Mouse (Mus musculus) liver, embryonic 16.5 days (tissue): ENCODE data around the gene Lcor. TPM values are rescaled to one million over a fixed set of nuclear protein-coding genes. Genes with fewer than 3 reads are reported as not detected.
A peak's percentile ranks its signal among the peaks of the same experiment; 100 is the strongest.

ENCODE experiments used
- ATAC-seq: fragments of 200-750 bp; cut with Nextera tagmentation; 2 replicates; pipeline ENCODE4 v1.8.0; 2017; ENCODE audit warnings: low read depth, mild to moderate bottlenecking, moderate number of reproducible peaks, moderate library complexity
- H3K27ac ChIP-seq: fragments of 300-500 bp; sonication (generic); 2 replicates; pipeline ENCODE4 v1.5.1; 2014; ENCODE audit warnings: mild to moderate bottlenecking, low read length
- H3K27me3 ChIP-seq: fragments of 300-500 bp; sonication (generic); 2 replicates; pipeline ENCODE4 v1.6.1; 2014; ENCODE audit warnings: low read depth, low read length, mixed read lengths; ENCODE audit not compliant: control insufficient read depth, insufficient read depth
- H3K36me3 ChIP-seq: fragments of 300-500 bp; sonication (generic); 2 replicates; pipeline ENCODE4 v1.6.1; 2014; ENCODE audit warnings: mild to moderate bottlenecking; ENCODE audit not compliant: control insufficient read depth, insufficient read depth
- H3K4me1 ChIP-seq: fragments of 300-500 bp; sonication (generic); 2 replicates; pipeline ENCODE4 v1.6.1; 2014; ENCODE audit warnings: low read depth, low read length, mixed read lengths; ENCODE audit not compliant: control insufficient read depth
- H3K4me2 ChIP-seq: fragments of 300-500 bp; sonication (generic); 2 replicates; pipeline ENCODE4 v1.6.1; 2014; ENCODE audit warnings: low read depth, low read length, mixed read lengths
- H3K4me3 ChIP-seq: fragments of 300-500 bp; sonication (generic); 2 replicates; pipeline ENCODE4 v1.5.1; 2014; ENCODE audit warnings: low read depth, mild to moderate bottlenecking, low read length
- H3K9ac ChIP-seq: fragments of 300-500 bp; sonication (generic); 2 replicates; pipeline ENCODE4 v1.6.1; 2014; ENCODE audit warnings: low read depth, low read length
- H3K9me3 ChIP-seq: fragments of 300-500 bp; sonication (generic); replicated peaks from 2 replicates; pipeline ENCODE4 v1.6.1; 2016; ENCODE audit warnings: low read length; ENCODE audit not compliant: control insufficient read depth
- WGBS: fragments of 180-500 bp; shearing (Covaris S2); extraction: QIAGEN DNeasy Blood & Tissue Kit; methylation state at CpG from one replicate; pipeline ENCODE4 v1.1.7; 2014; ENCODE audit not compliant: insufficient replicate concordance; 5-methylcytosine and 5-hydroxymethylcytosine counted together
- polyA plus RNA-seq: library from polyadenylated mRNA; unstranded; fragments of >200 nt; fragmentation: Nextera tagmentation; extraction: Ambion mirVana; gene quantifications from 2 replicates; pipeline ENCODE4 v1.2.1, GENCODE M21; 2015

Lcor gene
- polyA plus RNA-seq, 1 experiment from 2014 or later = 6.9 TPM

GRCm38 (mm10) chr19:41482909-41483444 lies 540 bp downstream of the Lcor start:
- ATAC-seq = peak; percentile 76
- no peaks in the 10 kb centered on the region for H3K27me3 ChIP-seq
- H3K9ac ChIP-seq = peak overlapping the region; percentile 98
- no peaks in the 10 kb centered on the region for H3K9me3 ChIP-seq
- H3K27ac ChIP-seq = peak overlapping the region; percentile 99
- no peaks in the 10 kb centered on the region for H3K36me3 ChIP-seq
- H3K4me2 ChIP-seq = peak overlapping the region; percentile 91
- peak overlapping the region; percentile 97 for H3K4me3 ChIP-seq
- WGBS = under 1% methylated on average over 49 of the region's 91 CpGs
- peaks cover 14% of the 10 kb centered on the region for H3K4me1 ChIP-seq

GRCm38 (mm10) chr19:41483445-41484040 lies 1.1 kb downstream of the Lcor start:
- no peak for ATAC-seq
- Histone ChIP-seq H3K4me1 (peaks cover 14% of the 10 kb centered on the region), H3K27ac (peak overlapping the region; percentile 99), H3K4me3 (peak overlapping the region; percentile 97), H3K9me3 (no peaks in the 10 kb centered on the region), H3K36me3 (no peaks in the 10 kb centered on the region), H3K27me3 (no peaks in the 10 kb centered on the region), H3K9ac (peak overlapping the region; percentile 98), H3K4me2 (peak overlapping the region; percentile 91)
- under 1% methylated on average over 30 of the region's 30 CpGs for WGBS

- no peak for ATAC-seq
- 41% methylated on average over 5 of the region's 5 CpGs for whole genome bisulfite sequencing
- Histone ChIP-seq H3K4me1 (peaks cover 14% of the 10 kb centered on the region), H3K4me2 (peak overlapping the region; percentile 45), H3K27me3 (no peaks in the 10 kb centered on the region), H3K9me3 (no peaks in the 10 kb centered on the region), H3K4me3 (peak overlapping the region; percentile 24), H3K36me3 (no peaks in the 10 kb centered on the region), H3K9ac (0 out of 2 replicates have a peak overlapping the region, but pooled peaks have one; percentile 8), H3K27ac (no peak overlapping the region)
These were observed 1.9 kb downstream of the Lcor start for GRCm38 (mm10) chr19:41484361-41484760.

- peak; percentile 90 for ATAC-seq
- H3K36me3 ChIP-seq = no peaks in the 10 kb centered on the region
- no peaks in the 10 kb centered on the region for H3K27me3 ChIP-seq
- no peaks in the 10 kb centered on the region for H3K9me3 ChIP-seq
- 32% methylated on average over 4 of the region's 4 CpGs for WGBS
- H3K27ac ChIP-seq = peak overlapping the region; percentile 71
- peak overlapping the region; percentile 24; the same call in 1 of the 2 replicates for H3K4me2 ChIP-seq
- H3K4me3 ChIP-seq = no peak overlapping the region
- H3K4me1 ChIP-seq = peaks cover 15% of the 10 kb centered on the region
- no peak overlapping the region for H3K9ac ChIP-seq
These were observed 13.1 kb downstream of the Lcor start for GRCm38 (mm10) chr19:41495382-41496032.

- Histone ChIP-seq H3K36me3 (no peaks in the 10 kb centered on the region), H3K4me3 (no peak overlapping the region), H3K9ac (no peak overlapping the region), H3K27ac (peak overlapping the region; percentile 61), H3K9me3 (no peaks in the 10 kb centered on the region), H3K4me1 (peaks cover 15% of the 10 kb centered on the region), H3K27me3 (no peaks in the 10 kb centered on the region), H3K4me2 (no peak overlapping the region)
- peak; percentile 65 for ATAC-seq
These were observed 13.6 kb downstream of the Lcor start for GRCm38 (mm10) chr19:41496058-41496457.

GRCm38 (mm10) chr19:41507872-41508271 lies 25.4 kb downstream of the Lcor start:
- no peak for ATAC-seq
- 85% methylated on average over 8 of the region's 8 CpGs for WGBS
- H3K9me3 ChIP-seq = no peaks in the 10 kb centered on the region

GRCm38 (mm10) chr19:41514836-41515235 lies 32.4 kb downstream of the Lcor start:
- ATAC-seq = no peak
- Histone ChIP-seq H3K4me3 (no peak overlapping the region), H3K9me3 (no peaks in the 10 kb centered on the region), H3K27ac (no peak overlapping the region), H3K4me2 (no peak overlapping the region), H3K27me3 (no peaks in the 10 kb centered on the region), H3K36me3 (no peaks in the 10 kb centered on the region), H3K9ac (no peak overlapping the region), H3K4me1 (peaks cover 3% of the 10 kb centered on the region)
- WGBS = 95% methylated on average over 1 of the region's 1 CpGs

More at GRCm38 (mm10) chr19:41507872-41508271, 25.4 kb downstream of the Lcor start:
- Histone ChIP-seq H3K9ac (no peak overlapping the region), H3K36me3 (no peaks in the 10 kb centered on the region), H3K27me3 (no peaks in the 10 kb centered on the region), H3K4me3 (no peak overlapping the region), H3K27ac (no peak overlapping the region), H3K4me2 (no peak overlapping the region), H3K4me1 (no peaks in the 10 kb centered on the region; the same call in 1 of the 2 replicates)

GRCm38 (mm10) chr19:41515549-41515948 lies 33.1 kb downstream of the Lcor start:
- peaks cover 3% of the 10 kb centered on the region for H3K4me1 ChIP-seq
- H3K36me3 ChIP-seq = no peaks in the 10 kb centered on the region
- ATAC-seq = 0 out of 2 replicates have a peak, but pooled peaks have one; percentile 27
- H3K9ac ChIP-seq = no peak overlapping the region
- no peaks in the 10 kb centered on the region for H3K9me3 ChIP-seq
- H3K27ac ChIP-seq = no peak overlapping the region
- no peaks in the 10 kb centered on the region for H3K27me3 ChIP-seq
- WGBS = 45% methylated on average over 1 of the region's 1 CpGs
- H3K4me2 ChIP-seq = no peak overlapping the region
- H3K4me3 ChIP-seq = no peak overlapping the region

GRCm38 (mm10) chr19:41517006-41517405 lies 34.6 kb downstream of the Lcor start:
- Histone ChIP-seq H3K4me3 (no peak overlapping the region), H3K36me3 (no peaks in the 10 kb centered on the region), H3K27me3 (no peaks in the 10 kb centered on the region), H3K27ac (0 out of 2 replicates have a peak overlapping the region, but pooled peaks have one; percentile 10), H3K9me3 (no peaks in the 10 kb centered on the region), H3K9ac (no peak overlapping the region), H3K4me2 (no peak overlapping the region), H3K4me1 (peaks cover 3% of the 10 kb centered on the region)
- no peak for ATAC-seq
- 80% methylated on average over 3 of the region's 3 CpGs for WGBS
